Mouse (Mus musculus) neural tube, embryonic 15.5 days (tissue): ENCODE data around the gene Cd86. TPM values are rescaled to one million over a fixed set of nuclear protein-coding genes. Genes with fewer than 3 reads are reported as not detected.

Experiments used
- ATAC-seq: fragments of 200-750 bp; cut with Nextera tagmentation; 2 replicates; pipeline ENCODE4 v1.8.0; 2017; ENCODE audit warnings: mild to moderate bottlenecking, moderate TSS enrichment, moderate library complexity; ENCODE audit not compliant: low FRiP score
- H3K27ac ChIP-seq: fragments of 300-500 bp; sonication (generic); replicated peaks from 2 replicates; pipeline ENCODE4 v1.5.1; 2015; ENCODE audit warnings: mild to moderate bottlenecking, inconsistent platforms
- H3K27me3 ChIP-seq: fragments of 300-500 bp; sonication (generic); replicated peaks from 2 replicates; pipeline ENCODE4 v1.6.1; 2015; ENCODE audit warnings: inconsistent platforms
- H3K36me3 ChIP-seq: fragments of 300-500 bp; sonication (generic); 2 replicates; pipeline ENCODE4 v1.6.1; 2015; ENCODE audit warnings: inconsistent platforms
- H3K4me1 ChIP-seq: fragments of 300-500 bp; sonication (generic); 2 replicates; pipeline ENCODE4 v1.6.1; 2015; ENCODE audit warnings: inconsistent platforms
- H3K4me2 ChIP-seq: fragments of 300-500 bp; sonication (generic); 2 replicates; pipeline ENCODE4 v1.6.1; 2015; ENCODE audit warnings: inconsistent platforms, mild to moderate bottlenecking, moderate library complexity
- H3K4me3 ChIP-seq: fragments of 300-500 bp; sonication (generic); replicated peaks from 2 replicates; pipeline ENCODE4 v1.5.1; 2015; ENCODE audit warnings: mild to moderate bottlenecking, inconsistent platforms
- H3K9ac ChIP-seq: fragments of 300-500 bp; sonication (generic); replicated peaks from 2 replicates; pipeline ENCODE4 v1.6.1; 2015; ENCODE audit warnings: mild to moderate bottlenecking, inconsistent platforms
- H3K9me3 ChIP-seq: fragments of 300-500 bp; sonication (generic); replicated peaks from 2 replicates; pipeline ENCODE4 v1.6.1; 2016; ENCODE audit warnings: inconsistent platforms
- WGBS: fragments of 180-500 bp; shearing (Covaris S2); methylation state at CpG from one replicate; pipeline ENCODE4 v1.1.7; 2015; ENCODE audit warnings: mixed read lengths; 5-methylcytosine and 5-hydroxymethylcytosine counted together
- polyA plus RNA-seq: library from polyadenylated mRNA; unstranded; fragments of >200 nt; fragmentation: Nextera tagmentation; extraction: Ambion mirVana; gene quantifications from 2 replicates; pipeline ENCODE4 v1.2.1, GENCODE M21; 2015

The Cd86 gene
- polyA plus RNA-seq, 1 experiment from 2014 or later = 2.0 TPM

- Histone ChIP-seq H3K4me2 (no peak overlapping the region), H3K9ac (no peak overlapping the region), H3K4me3 (no peak overlapping the region), H3K27ac (no peak overlapping the region), H3K9me3 (no peaks in the 10 kb centered on the region), H3K36me3 (no peaks in the 10 kb centered on the region), H3K27me3 (no peaks in the 10 kb centered on the region), H3K4me1 (no peaks in the 10 kb centered on the region)
- 93% methylated on average over 8 of the region's 8 CpGs for WGBS
- ATAC-seq = no peak
Measured at GRCm38 (mm10) chr16:36632229-36632628, 33.7 kb downstream of the Cd86 start.

GRCm38 (mm10) chr16:36631607-36632006 is 34.3 kb downstream of the Cd86 start:
- Histone ChIP-seq H3K4me3 (no peak overlapping the region), H3K9me3 (no peaks in the 10 kb centered on the region)

GRCm38 (mm10) chr16:36627740-36628139 is 38.1 kb downstream of the Cd86 start:
- 97% methylated on average over 1 of the region's 1 CpGs for WGBS
- Histone ChIP-seq H3K4me3 (no peak overlapping the region), H3K4me2 (no peak overlapping the region), H3K27me3 (no peaks in the 10 kb centered on the region), H3K4me1 (no peaks in the 10 kb centered on the region), H3K27ac (no peak overlapping the region), H3K9ac (no peak overlapping the region), H3K36me3 (no peaks in the 10 kb centered on the region), H3K9me3 (no peaks in the 10 kb centered on the region)
- no peak for ATAC-seq

More at GRCm38 (mm10) chr16:36631607-36632006, 34.3 kb downstream of the Cd86 start:
- WGBS = 92% methylated on average over 5 of the region's 5 CpGs
- Histone ChIP-seq H3K9ac (no peak overlapping the region), H3K4me2 (no peak overlapping the region), H3K27me3 (no peaks in the 10 kb centered on the region), H3K4me1 (no peaks in the 10 kb centered on the region), H3K27ac (no peak overlapping the region), H3K36me3 (no peaks in the 10 kb centered on the region)
- ATAC-seq = no peak

- no peak overlapping the region for H3K9ac ChIP-seq
- H3K4me2 ChIP-seq = no peak overlapping the region
- 89% methylated on average over 5 of the region's 5 CpGs for WGBS
- no peak overlapping the region for H3K27ac ChIP-seq
- H3K4me3 ChIP-seq = no peak overlapping the region
- no peaks in the 10 kb centered on the region for H3K9me3 ChIP-seq
- no peaks in the 10 kb centered on the region for H3K27me3 ChIP-seq
- ATAC-seq = no peak
- H3K36me3 ChIP-seq = no peaks in the 10 kb centered on the region
- H3K4me1 ChIP-seq = no peaks in the 10 kb centered on the region
Measured at GRCm38 (mm10) chr16:36626567-36627197, 39.2 kb downstream of the Cd86 start.

- 94% methylated on average over 1 of the region's 1 CpGs for WGBS
- H3K27me3 ChIP-seq = no peaks in the 10 kb centered on the region
- H3K9ac ChIP-seq = no peak overlapping the region
- H3K4me2 ChIP-seq = no peak overlapping the region
- no peak overlapping the region for H3K27ac ChIP-seq
- no peak for ATAC-seq
- no peaks in the 10 kb centered on the region for H3K4me1 ChIP-seq
- no peaks in the 10 kb centered on the region for H3K9me3 ChIP-seq
- H3K36me3 ChIP-seq = no peaks in the 10 kb centered on the region
- H3K4me3 ChIP-seq = no peak overlapping the region
Measured at GRCm38 (mm10) chr16:36625909-36626308, 40.0 kb downstream of the Cd86 start.

- no peak overlapping the region for H3K4me2 ChIP-seq
- no peaks in the 10 kb centered on the region for H3K36me3 ChIP-seq
- no peak for ATAC-seq
- H3K27me3 ChIP-seq = no peaks in the 10 kb centered on the region
- H3K4me1 ChIP-seq = no peaks in the 10 kb centered on the region
- H3K4me3 ChIP-seq = no peak overlapping the region
- no peak overlapping the region for H3K27ac ChIP-seq
- WGBS = 89% methylated on average over 3 of the region's 3 CpGs
- no peaks in the 10 kb centered on the region for H3K9me3 ChIP-seq
- no peak overlapping the region for H3K9ac ChIP-seq
Measured at GRCm38 (mm10) chr16:36622320-36622719, 43.6 kb downstream of the Cd86 start.

- Histone ChIP-seq H3K4me3 (no peak overlapping the region), H3K27me3 (no peaks in the 10 kb centered on the region), H3K27ac (no peak overlapping the region), H3K9me3 (no peaks in the 10 kb centered on the region), H3K4me1 (no peaks in the 10 kb centered on the region), H3K4me2 (no peak overlapping the region), H3K36me3 (no peaks in the 10 kb centered on the region), H3K9ac (no peak overlapping the region)
- ATAC-seq = no peak
- WGBS = 83% methylated on average over 3 of the region's 3 CpGs
Measured at GRCm38 (mm10) chr16:36621108-36621507, 44.8 kb downstream of the Cd86 start.

- Histone ChIP-seq H3K27me3 (no peaks in the 10 kb centered on the region), H3K9me3 (no peaks in the 10 kb centered on the region), H3K36me3 (no peaks in the 10 kb centered on the region), H3K4me3 (no peak overlapping the region), H3K4me1 (no peaks in the 10 kb centered on the region), H3K27ac (no peak overlapping the region), H3K9ac (no peak overlapping the region), H3K4me2 (no peak overlapping the region)
- WGBS = 72% methylated on average over 2 of the region's 2 CpGs
- no peak for ATAC-seq
Measured at GRCm38 (mm10) chr16:36613701-36614100, 52.2 kb downstream of the Cd86 start.

GRCm38 (mm10) chr16:36602632-36603031 is 63.2 kb downstream of the Cd86 start:
- Histone ChIP-seq H3K27ac (no peak overlapping the region), H3K9me3 (no peaks in the 10 kb centered on the region), H3K4me3 (no peak overlapping the region), H3K27me3 (no peaks in the 10 kb centered on the region), H3K4me1 (no peaks in the 10 kb centered on the region), H3K36me3 (no peaks in the 10 kb centered on the region), H3K9ac (no peak overlapping the region), H3K4me2 (no peak overlapping the region)
- no peak for ATAC-seq
- WGBS = 85% methylated on average over 3 of the region's 3 CpGs

GRCm38 (mm10) chr16:36598265-36598664 is 67.6 kb downstream of the Cd86 start:
- H3K27ac ChIP-seq = no peak overlapping the region
- 71% methylated on average over 4 of the region's 4 CpGs for WGBS
- no peaks in the 10 kb centered on the region for H3K27me3 ChIP-seq
- H3K4me2 ChIP-seq = no peak overlapping the region
- H3K4me3 ChIP-seq = no peak overlapping the region
- H3K36me3 ChIP-seq = no peaks in the 10 kb centered on the region
- H3K4me1 ChIP-seq = no peaks in the 10 kb centered on the region
- H3K9me3 ChIP-seq = no peaks in the 10 kb centered on the region
- H3K9ac ChIP-seq = no peak overlapping the region
- no peak for ATAC-seq

GRCm38 (mm10) chr16:36596671-36597410 is 69.0 kb downstream of the Cd86 start:
- Histone ChIP-seq H3K4me1 (no peaks in the 10 kb centered on the region), H3K9ac (no peak overlapping the region), H3K4me2 (no peak overlapping the region), H3K4me3 (no peak overlapping the region), H3K36me3 (no peaks in the 10 kb centered on the region), H3K9me3 (no peaks in the 10 kb centered on the region), H3K27me3 (no peaks in the 10 kb centered on the region), H3K27ac (no peak overlapping the region)
- WGBS = 92% methylated on average over 10 of the region's 10 CpGs
- no peak for ATAC-seq

- no peaks in the 10 kb centered on the region for H3K36me3 ChIP-seq
- no peaks in the 10 kb centered on the region for H3K4me1 ChIP-seq
- WGBS = 83% methylated on average over 1 of the region's 1 CpGs
- no peak overlapping the region for H3K4me2 ChIP-seq
- no peaks in the 10 kb centered on the region for H3K27me3 ChIP-seq
- no peak for ATAC-seq
- no peak overlapping the region for H3K4me3 ChIP-seq
- H3K9me3 ChIP-seq = no peaks in the 10 kb centered on the region
- H3K27ac ChIP-seq = no peak overlapping the region
- H3K9ac ChIP-seq = no peak overlapping the region
Measured at GRCm38 (mm10) chr16:36589898-36590297, 76.0 kb downstream of the Cd86 start.
